Mouse (Mus musculus): ENCODE results near the gene Tmco1.

- TF ChIP-seq EP300 (IDR thresholded peaks at IDR 0.05; ENCODE audit: insufficient read depth, low read depth, low read length) (no peak), CTCF (IDR thresholded peaks at IDR 0.05; ENCODE audit: low read depth, low read length) (no peak), POLR2A (IDR thresholded peaks at IDR 0.05; ENCODE audit: insufficient read depth, low read length) (no peak)
Measured at GRCm38 (mm10) chr1:167380223-167380622, 72.0 kb downstream of the Tmco1 start.

Data from ES-Bruce4 (cell line).